Mouse (Mus musculus) liver, postnatal 0 days (tissue): ENCODE measurements at regions not wholly inside any gene's neighbourhood (a gene's known extent, or its start where the extent isn't known, plus 50 kb on each side); places are given as distances from the start of the nearest gene placed in this dataset.

ENCODE experiments used
- CTCF ChIP-seq: sonication (generic); IDR thresholded peaks from 2 replicates; pipeline ENCODE4 v1.5.1; 2016; ENCODE audit warnings: antibody characterized with exemption, low read depth
- EP300 ChIP-seq: IDR thresholded peaks from 2 replicates; pipeline ENCODE4 v1.6.1; 2016; ENCODE audit warnings: antibody characterized with exemption, low read depth, mild to moderate bottlenecking

GRCm38 (mm10) chr12:7878761-7879160 is 98.7 kb upstream of the Apob start:
- TF ChIP-seq CTCF (no peak), EP300 (no peak)
